Mouse (Mus musculus): ENCODE measurements around the gene Fancg. TPM values are rescaled to one million over a fixed set of nuclear protein-coding genes. Genes with fewer than 3 reads are reported as not detected.

Gene Fancg
- polyA plus RNA-seq, 3 experiments from 2014 or later: 22.9 to 41.7 (median 31.8) TPM

GRCm38 (mm10) chr4:43032501-43032900, 22.2 kb upstream of the Fancg start:
- no peak for ATAC-seq

- ATAC-seq: peak; percentile 93
Measured at GRCm38 (mm10) chr4:43031237-43031995, 21.1 kb upstream of the Fancg start, which contains the start of gene Stoml2. Gene Stoml2 (minus strand): TSS chr4:43031710.

- ATAC-seq: peak; percentile 37
Measured at GRCm38 (mm10) chr4:43030780-43031230, 20.5 kb upstream of the Fancg start.

GRCm38 (mm10) chr4:43030352-43030751, 20.0 kb upstream of the Fancg start:
- no peak for ATAC-seq

GRCm38 (mm10) chr4:43029749-43030148, 19.4 kb upstream of the Fancg start:
- ATAC-seq: no peak

- no peak for ATAC-seq
Measured at GRCm38 (mm10) chr4:43029121-43029520, 18.8 kb upstream of the Fancg start.

GRCm38 (mm10) chr4:43025084-43025960, 15.0 kb upstream of the Fancg start, which contains the start of gene Pigo:
Gene Pigo (minus strand): TSS chr4:43025819.
- peak; percentile 93 for ATAC-seq

GRCm38 (mm10) chr4:43024673-43025072, 14.4 kb upstream of the Fancg start:
- ATAC-seq: no peak

- no peak for ATAC-seq
Measured at GRCm38 (mm10) chr4:43021341-43021740, 11.0 kb upstream of the Fancg start.

GRCm38 (mm10) chr4:43020876-43021275, 10.6 kb upstream of the Fancg start:
- ATAC-seq: no peak

- no peak for ATAC-seq
Measured at GRCm38 (mm10) chr4:43019641-43020465, 9.5 kb upstream of the Fancg start.

GRCm38 (mm10) chr4:43019176-43019575, 8.9 kb upstream of the Fancg start:
- no peak for ATAC-seq

- no peak for ATAC-seq
Measured at GRCm38 (mm10) chr4:43018156-43018555, 7.8 kb upstream of the Fancg start.

GRCm38 (mm10) chr4:43012091-43012490, 1.8 kb upstream of the Fancg start:
- no peak for ATAC-seq

- ATAC-seq: peak; percentile 66
Measured at GRCm38 (mm10) chr4:43005765-43006164, 4.5 kb downstream of the Fancg start.

GRCm38 (mm10) chr4:43004951-43005350, 5.4 kb downstream of the Fancg start:
- no peak for ATAC-seq

- ATAC-seq: no peak
Measured at GRCm38 (mm10) chr4:43002756-43003439, 7.4 kb downstream of the Fancg start.

- no peak for ATAC-seq
Measured at GRCm38 (mm10) chr4:43001272-43001671, 9.0 kb downstream of the Fancg start.

- ATAC-seq: peak; percentile 96
Measured at GRCm38 (mm10) chr4:43000141-43000986, 9.9 kb downstream of the Fancg start, which contains the start of gene Vcp. Gene Vcp (minus strand): TSS chr4:43000507.

GRCm38 (mm10) chr4:42999451-43000140, 10.7 kb downstream of the Fancg start:
- peak; percentile 8 for ATAC-seq
